Mouse (Mus musculus) bone marrow, adult 2 months (tissue): ENCODE measurements around the gene 1810046K07Rik.

Experiments
- CTCF ChIP-seq: fragments of 200-500 bp; IDR thresholded peaks from 2 replicates; pipeline ENCODE4 v1.5.1; 2011; ENCODE audit warnings: low read length, control low read depth; ENCODE audit not compliant: control insufficient read depth, insufficient read depth
- POLR2A ChIP-seq: fragments of 200-500 bp; IDR thresholded peaks from 2 replicates; pipeline ENCODE4 v1.6.1; 2011; ENCODE audit warnings: low read depth, mild to moderate bottlenecking, control low read depth, low read length, borderline replicate concordance; ENCODE audit not compliant: control insufficient read depth

GRCm38 (mm10) chr9:51367124-51367523, 38.4 kb upstream of the 1810046K07Rik start:
- TF ChIP-seq CTCF, result no peak
- TF ChIP-seq POLR2A, result no peak
